Mouse (Mus musculus): Measurements from ENCODE around the gene Pnpla2. TPM values are rescaled to one million over a fixed set of nuclear protein-coding genes. Genes with fewer than 3 reads are reported as not detected.

The Pnpla2 gene
- total and polyA plus RNA-seq, 3 experiments: 398 to 669 (median 572) TPM

DNA sequence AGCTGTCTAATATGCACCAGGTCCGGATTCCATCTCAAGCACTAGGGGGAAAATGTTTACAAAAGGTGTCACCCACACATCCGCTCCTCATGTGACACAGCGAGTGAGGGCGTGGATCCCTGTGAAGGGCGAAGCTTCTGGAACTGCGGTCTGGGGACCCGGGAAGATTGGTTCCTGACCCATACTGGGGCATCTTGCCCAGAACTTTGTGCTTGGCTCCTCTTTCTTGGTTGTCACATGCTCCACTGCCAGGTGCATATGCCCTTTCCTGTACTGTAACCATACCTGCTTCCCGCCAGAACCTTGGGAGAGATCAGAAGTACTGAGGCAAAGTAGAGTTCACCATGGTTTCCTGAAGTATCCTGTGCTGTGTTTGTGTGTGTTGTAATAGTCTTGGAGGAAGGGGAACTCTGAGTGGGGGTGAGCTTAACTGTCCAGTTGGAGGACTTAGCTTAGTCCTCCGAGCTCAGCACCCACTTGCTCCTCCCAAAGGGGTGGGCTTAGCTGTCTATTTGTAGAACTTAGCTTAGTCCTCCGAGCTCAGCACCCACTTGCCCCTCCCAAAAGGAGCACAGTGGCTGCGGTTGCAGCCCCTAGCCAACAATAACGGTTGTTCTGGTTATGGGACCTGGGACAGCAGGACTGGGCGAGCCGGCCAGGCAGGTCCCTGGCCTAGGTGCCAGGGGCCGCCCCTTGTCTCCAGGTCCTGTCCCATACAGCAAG lies 5.6 kb downstream of the Pnpla2 start, which contains the start of gene Cracr2b:
Gene Cracr2b (plus strand): TSS at position 704 of the 723 bp plus-strand sequence.
- Histone ChIP-seq H3K9ac (ENCODE audit: low read depth, low read length) (peak within 1 kb of the TSS; percentile 88), H3K27ac (peak within 1 kb of the TSS; percentile 97), H3K36me3 (ENCODE audit: control insufficient read depth, insufficient read depth, low read length) (peaks cover 5% of the 10 kb centered on the region; the same call in 1 of the 2 replicates), H3K27me3 (ENCODE audit: control insufficient read depth, insufficient read depth, low read length) (no peaks in the 10 kb centered on the region), H3K4me3 (peak within 1 kb of the TSS; percentile 83), H3K79me2 (replicated peaks; ENCODE audit: control insufficient read depth, insufficient read depth, low read length) (no peaks in the 10 kb centered on the region; the same call in 1 of the 2 replicates), H3K4me1 (ENCODE audit: control insufficient read depth, insufficient read depth, low read length) (peaks cover 29% of the 10 kb centered on the region)
- 49% methylated on average over 15 of the region's 15 CpGs for WGBS
- TF ChIP-seq EP300 (IDR thresholded peaks at IDR 0.05; ENCODE audit: insufficient read depth, low read depth, low read length) (0 out of 2 replicates have a peak, but pooled peaks have one; percentile 17), POLR2A (IDR thresholded peaks at IDR 0.05; ENCODE audit: insufficient read depth, low read depth, low read length) (peak; percentile 52), CTCF (IDR thresholded peaks at IDR 0.05) (no peak)
- intact Hi-C loops (cut with DNase I): no loop called here
- peak; percentile 68 to 73 for DNase-seq

DNA sequence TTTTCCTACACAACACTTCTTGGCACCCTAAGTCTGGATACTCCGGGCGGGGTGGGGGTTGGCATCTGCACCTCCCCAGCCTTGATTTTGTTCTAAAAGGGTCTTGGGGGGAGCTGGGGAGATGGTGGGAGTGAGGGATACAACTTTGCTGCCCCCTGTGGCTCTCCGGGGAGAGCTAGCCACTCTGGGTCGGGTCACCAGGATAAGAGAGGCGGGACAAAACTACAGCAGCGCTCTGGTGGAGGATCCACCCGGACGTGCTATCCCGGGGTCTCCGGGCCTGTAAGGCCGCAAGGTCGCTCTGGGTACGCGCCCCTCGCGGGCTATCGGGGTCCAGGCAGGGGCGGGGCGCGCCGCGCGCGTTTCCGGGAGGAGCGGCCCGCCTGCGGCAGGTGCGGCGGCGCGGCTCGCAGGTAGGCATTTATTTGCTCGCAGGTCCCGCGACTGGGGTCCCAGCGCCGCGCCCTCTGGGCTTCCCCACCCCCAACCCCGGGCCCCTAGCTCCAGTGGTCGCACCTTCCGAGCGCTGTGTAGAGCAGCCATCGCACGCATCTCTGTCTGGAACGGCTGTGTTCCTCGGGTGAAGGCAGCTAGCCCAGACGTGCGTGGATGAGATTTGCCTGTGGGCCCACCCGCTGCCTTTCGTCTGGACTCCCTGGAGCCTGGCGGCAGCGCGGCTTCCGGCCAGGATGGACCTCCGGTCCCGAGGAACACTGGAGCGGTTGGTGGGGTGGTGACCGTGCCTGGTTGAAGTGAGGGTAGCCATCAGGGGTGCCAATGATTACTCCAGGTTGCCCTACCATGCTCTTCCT lies 6.7 kb downstream of the Pnpla2 start:
- peak overlapping the region; percentile 83 for H3K4me3 ChIP-seq
- H3K79me2 ChIP-seq (replicated peaks; ENCODE audit: control insufficient read depth, insufficient read depth, low read length): no peaks in the 10 kb centered on the region; the same call in 1 of the 2 replicates
- DNase-seq: peak in 1 of 2 experiments; percentile 72
- H3K27me3 ChIP-seq (ENCODE audit: control insufficient read depth, insufficient read depth, low read length): no peaks in the 10 kb centered on the region
- peak overlapping the region; percentile 88 for H3K9ac ChIP-seq (ENCODE audit: low read depth, low read length)
- H3K36me3 ChIP-seq (ENCODE audit: control insufficient read depth, insufficient read depth, low read length): peaks cover 5% of the 10 kb centered on the region; the same call in 1 of the 2 replicates
- 1% methylated on average over 59 of the region's 59 CpGs for WGBS
- H3K27ac ChIP-seq: peak overlapping the region; percentile 97
- TF ChIP-seq EP300 (IDR thresholded peaks at IDR 0.05; ENCODE audit: insufficient read depth, low read depth, low read length) (no peak), CTCF (IDR thresholded peaks at IDR 0.05) (peak; percentile 61), POLR2A (IDR thresholded peaks at IDR 0.05; ENCODE audit: insufficient read depth, low read depth, low read length) (no peak; the same call in none of the 2 replicates)
- peaks cover 29% of the 10 kb centered on the region for H3K4me1 ChIP-seq (ENCODE audit: control insufficient read depth, insufficient read depth, low read length)
- intact Hi-C loops (cut with DNase I): no loop called here

DNA sequence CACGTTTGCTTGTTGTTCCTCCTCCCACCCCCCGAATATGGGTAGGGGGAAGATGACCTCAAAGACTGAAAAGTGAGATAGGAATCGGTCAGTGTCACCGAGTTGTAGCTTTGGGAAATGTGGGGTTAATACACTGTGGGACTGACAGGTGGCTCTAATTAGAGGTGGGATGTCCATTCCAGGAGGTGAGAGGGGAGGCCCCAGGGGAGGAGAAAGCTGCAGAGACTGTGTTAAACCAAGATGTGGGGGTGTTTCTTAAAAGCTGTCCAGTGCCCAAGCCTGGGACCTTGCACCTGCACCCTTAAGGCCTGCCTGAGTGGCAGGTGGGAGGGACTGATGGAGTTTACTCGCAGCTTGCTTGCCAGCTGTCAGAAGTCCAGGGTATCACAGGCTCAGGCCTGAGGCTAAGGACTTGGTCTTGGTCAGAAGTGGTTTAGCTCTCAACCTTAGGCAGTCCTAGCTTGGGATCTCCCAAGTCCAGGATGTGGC lies 7.4 kb downstream of the Pnpla2 start:
- Histone ChIP-seq H3K9ac (ENCODE audit: low read depth, low read length) (peak overlapping the region; percentile 88), H3K4me3 (peak overlapping the region; percentile 83), H3K4me1 (ENCODE audit: control insufficient read depth, insufficient read depth, low read length) (peaks cover 27% of the 10 kb centered on the region), H3K36me3 (ENCODE audit: control insufficient read depth, insufficient read depth, low read length) (peaks cover 5% of the 10 kb centered on the region; the same call in 1 of the 2 replicates), H3K27ac (peak overlapping the region; percentile 97), H3K79me2 (replicated peaks; ENCODE audit: control insufficient read depth, insufficient read depth, low read length) (no peaks in the 10 kb centered on the region; the same call in 1 of the 2 replicates), H3K27me3 (ENCODE audit: control insufficient read depth, insufficient read depth, low read length) (no peaks in the 10 kb centered on the region)
- TF ChIP-seq CTCF (IDR thresholded peaks at IDR 0.05): no peak
- TF ChIP-seq POLR2A (IDR thresholded peaks at IDR 0.05; ENCODE audit: insufficient read depth, low read depth, low read length): no peak
- no peak for TF ChIP-seq EP300 (IDR thresholded peaks at IDR 0.05; ENCODE audit: insufficient read depth, low read depth, low read length)
- peak in 1 of 2 experiments; percentile 63 for DNase-seq
- intact Hi-C loops (cut with DNase I): no loop called here
- WGBS: 16% methylated on average over 5 of the region's 5 CpGs

DNA sequence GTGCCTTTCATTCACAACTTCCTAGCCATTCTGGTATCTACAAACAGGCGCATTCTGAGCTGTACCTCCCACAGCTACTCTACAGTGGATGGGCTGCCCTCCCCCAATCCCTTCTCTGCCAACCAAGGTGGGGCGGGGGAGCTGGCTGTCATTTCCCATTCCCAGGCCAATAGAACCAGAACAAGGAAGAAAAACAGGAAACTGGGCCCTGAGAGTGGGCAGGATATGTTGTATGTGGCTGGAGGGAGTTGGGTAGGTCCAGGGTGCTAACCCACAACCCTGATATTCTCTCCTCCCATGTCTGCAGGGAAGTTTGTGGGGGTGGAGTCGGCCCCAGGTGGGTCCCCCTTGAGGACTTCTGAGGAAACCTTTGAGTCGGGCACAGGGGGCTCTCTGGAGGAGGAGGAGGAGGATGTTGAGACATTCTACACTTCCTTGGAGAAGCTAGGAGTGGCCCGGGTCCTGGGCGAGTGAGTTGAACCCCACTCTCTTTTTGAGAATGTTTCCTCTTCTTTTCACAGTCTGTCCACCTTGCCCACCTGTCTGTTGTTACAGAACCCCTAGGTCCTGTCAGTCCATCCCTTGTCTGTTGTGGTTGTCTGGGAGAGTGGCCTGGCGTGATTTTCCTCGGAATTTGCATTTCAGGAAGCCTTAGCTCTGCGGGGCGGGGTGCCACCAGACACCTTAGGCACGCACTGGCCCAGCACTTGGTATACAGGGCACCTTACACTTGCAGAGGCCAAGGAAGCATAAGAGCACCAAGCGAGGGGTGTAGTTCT lies 9.0 kb downstream of the Pnpla2 start:
- Histone ChIP-seq H3K4me3 (peak overlapping the region; percentile 83), H3K36me3 (ENCODE audit: control insufficient read depth, insufficient read depth, low read length) (peaks cover 2% of the 10 kb centered on the region; the same call in 1 of the 2 replicates), H3K79me2 (replicated peaks; ENCODE audit: control insufficient read depth, insufficient read depth, low read length) (no peaks in the 10 kb centered on the region; the same call in 1 of the 2 replicates), H3K27ac (peak overlapping the region; percentile 97), H3K4me1 (ENCODE audit: control insufficient read depth, insufficient read depth, low read length) (peaks cover 28% of the 10 kb centered on the region), H3K9ac (ENCODE audit: low read depth, low read length) (peak overlapping the region; percentile 75), H3K27me3 (ENCODE audit: control insufficient read depth, insufficient read depth, low read length) (no peaks in the 10 kb centered on the region)
- WGBS: 41% methylated on average over 12 of the region's 12 CpGs
- intact Hi-C loops (cut with DNase I): no loop called here
- peak; percentile 81 to 86 for DNase-seq
- TF ChIP-seq CTCF (IDR thresholded peaks at IDR 0.05): no peak
- peak; percentile 90; the same call in 1 of the 2 replicates for TF ChIP-seq EP300 (IDR thresholded peaks at IDR 0.05; ENCODE audit: insufficient read depth, low read depth, low read length)
- peak; percentile 91 for TF ChIP-seq POLR2A (IDR thresholded peaks at IDR 0.05; ENCODE audit: insufficient read depth, low read depth, low read length)

DNA sequence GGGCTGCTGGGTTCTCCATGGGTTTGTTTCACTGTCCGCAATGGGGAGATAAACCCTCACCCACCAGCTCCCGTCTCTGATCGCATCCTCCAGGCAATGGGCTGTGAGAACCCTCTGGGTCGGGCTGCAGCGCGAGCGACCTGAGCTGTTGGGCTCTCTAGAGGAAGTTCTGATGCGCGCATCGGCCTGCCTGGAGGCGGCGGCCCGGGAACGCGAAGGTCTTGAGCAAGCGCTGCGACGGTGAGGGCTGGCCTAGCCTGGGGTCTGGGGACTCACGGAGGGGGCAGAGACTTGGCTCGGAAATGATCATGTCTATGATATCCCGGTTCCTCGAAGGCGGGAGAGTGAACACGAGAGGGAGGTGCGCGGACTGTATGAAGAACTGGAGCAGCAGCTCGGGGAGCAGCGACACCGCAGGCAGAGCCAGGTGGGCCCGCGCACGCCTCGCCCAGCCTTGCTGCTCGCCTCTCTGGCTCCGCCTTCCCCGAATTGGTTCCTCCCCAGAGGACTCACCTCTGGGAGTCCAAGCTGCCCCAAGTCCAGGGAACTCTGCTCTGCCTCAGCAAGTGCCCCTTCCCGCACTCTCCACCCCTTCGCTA lies 9.7 kb downstream of the Pnpla2 start:
- 31% methylated on average over 38 of the region's 38 CpGs for WGBS
- peak in 1 of 2 experiments; percentile 62 for DNase-seq
- Histone ChIP-seq H3K4me3 (peak overlapping the region; percentile 52), H3K36me3 (ENCODE audit: control insufficient read depth, insufficient read depth, low read length) (peaks cover 2% of the 10 kb centered on the region; the same call in 1 of the 2 replicates), H3K79me2 (replicated peaks; ENCODE audit: control insufficient read depth, insufficient read depth, low read length) (no peaks in the 10 kb centered on the region; the same call in 1 of the 2 replicates), H3K27me3 (ENCODE audit: control insufficient read depth, insufficient read depth, low read length) (no peaks in the 10 kb centered on the region), H3K4me1 (ENCODE audit: control insufficient read depth, insufficient read depth, low read length) (peaks cover 32% of the 10 kb centered on the region), H3K27ac (peak overlapping the region; percentile 97), H3K9ac (ENCODE audit: low read depth, low read length) (peak overlapping the region; percentile 75)
- TF ChIP-seq POLR2A (IDR thresholded peaks at IDR 0.05; ENCODE audit: insufficient read depth, low read depth, low read length) (0 out of 2 replicates have a peak, but pooled peaks have one; percentile 31), EP300 (IDR thresholded peaks at IDR 0.05; ENCODE audit: insufficient read depth, low read depth, low read length) (no peak)
- intact Hi-C loops (cut with DNase I): no loop called here

All from heart, adult 2 months (tissue).